Comparison of ENCODE assay signal across 13 mouse cellular contexts in the genomic region with DNA sequence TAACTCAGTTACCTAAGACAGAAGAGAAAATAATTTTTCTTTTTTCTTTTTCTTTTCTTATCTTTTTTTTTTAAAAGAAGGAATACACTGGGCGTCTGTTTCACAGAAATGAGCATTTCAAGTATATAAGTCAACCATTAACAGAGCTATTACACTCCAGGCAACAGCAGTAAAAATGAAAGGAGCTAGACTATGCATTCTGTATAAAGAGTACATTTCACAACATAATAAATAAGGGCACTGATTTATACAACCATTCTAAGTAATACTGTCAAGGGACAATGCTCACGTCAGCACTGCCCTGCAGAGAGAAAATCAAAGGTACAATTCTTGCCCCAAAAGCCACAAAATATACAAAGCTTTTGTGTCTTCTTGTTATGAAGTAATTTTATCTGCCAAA.
"Had no signal": no experiment of that assay in that cellular context is flagged by ENCODE, and none has a peak within 500 bp of the region (broad histone marks: within the 10 kb centered on the region; RNA-seq: fewer than 3 reads in every experiment).

No protein-coding gene starts in this region.

- H3K4me2 ChIP-seq: lung, embryonic 15.5 days; midbrain, embryonic 12.5 days; midbrain, embryonic 15.5 days; neural tube, embryonic 12.5 days had no signal

- H3K9me3 ChIP-seq: lung, embryonic 15.5 days; midbrain, embryonic 10.5 days; midbrain, embryonic 12.5 days; midbrain, embryonic 15.5 days; neural tube, embryonic 12.5 days had no signal

- H3K9ac ChIP-seq: liver, embryonic 14.5 days; lung, embryonic 15.5 days; midbrain, embryonic 12.5 days; midbrain, embryonic 15.5 days; neural tube, embryonic 12.5 days had no signal

- H3K4me1 ChIP-seq: lung, embryonic 15.5 days; midbrain, embryonic 10.5 days; midbrain, embryonic 12.5 days; midbrain, embryonic 15.5 days; neural tube, embryonic 12.5 days had no signal

- DNase-seq: lung, adult 18-20 months; lung, postnatal 10 days; lung, postnatal 4 days; right cerebral cortex, postnatal 14 days; thymus, adult 18-20 months; thymus, postnatal 14 days; thymus, postnatal 36 days had no signal

- H3K4me3 ChIP-seq: lung, embryonic 15.5 days; midbrain, embryonic 10.5 days; midbrain, embryonic 12.5 days; midbrain, embryonic 15.5 days; neural tube, embryonic 12.5 days had no signal

- H3K36me3 ChIP-seq: lung, embryonic 15.5 days; midbrain, embryonic 10.5 days had no signal

- H3K27me3 ChIP-seq: lung, embryonic 15.5 days; midbrain, embryonic 12.5 days; midbrain, embryonic 15.5 days; neural tube, embryonic 12.5 days had no signal

- ATAC-seq: midbrain, embryonic 15.5 days had no signal

- H3K27ac ChIP-seq: liver, embryonic 14.5 days; lung, embryonic 15.5 days; midbrain, embryonic 10.5 days; midbrain, embryonic 12.5 days; midbrain, embryonic 15.5 days; neural tube, embryonic 12.5 days had no signal
